ENCODE assay signal across 11 mouse cellular contexts in genomic region chr1:190690528-190691262, GRCm38 (mm10).
A peak's percentile ranks its signal among the peaks of the same experiment; 100 is the strongest.
DNase-seq lines count a peak whose midpoint lies in the region; ATAC-seq and TF ChIP-seq lines count a peak whose summit lies in the region.
"Had no signal": no experiment of that assay in that cellular context is flagged by ENCODE, and none has a peak within 500 bp of the region (broad histone marks: within the 10 kb centered on the region; RNA-seq: fewer than 3 reads in every experiment).

No protein-coding gene starts in this region.

- no peaks in the 10 kb centered on the region for H3K27me3 ChIP-seq in hindbrain, embryonic 13.5 days
- H3K27me3 ChIP-seq in hindbrain, embryonic 14.5 days (ENCODE audit: control insufficient read depth, insufficient read depth, low read length), result no peaks in the 10 kb centered on the region
- peaks cover 37% of the 10 kb centered on the region for H3K27me3 ChIP-seq in E14TG2a.4 (ENCODE audit: insufficient read depth, low read length)
- H3K27me3 ChIP-seq: limb, embryonic 13.5 days had no signal

- H3K9me3 ChIP-seq in hindbrain, embryonic 13.5 days, result no peaks in the 10 kb centered on the region
- H3K9me3 ChIP-seq in hindbrain, embryonic 14.5 days (ENCODE audit: control insufficient read depth, low read length), result no peaks in the 10 kb centered on the region
- H3K9me3 ChIP-seq in E14TG2a.4 (ENCODE audit: low read length), result no peaks in the 10 kb centered on the region
- H3K9me3 ChIP-seq: limb, embryonic 13.5 days had no signal

- no peak for ATAC-seq in hindbrain, embryonic 13.5 days (ENCODE audit: low FRiP score)
- ATAC-seq in hindbrain, embryonic 14.5 days (ENCODE audit: low FRiP score), result no peak

- H3K4me2 ChIP-seq in hindbrain, embryonic 13.5 days, result no peak overlapping the region
- H3K4me2 ChIP-seq in hindbrain, embryonic 14.5 days (replicated peaks), result no peak overlapping the region
- H3K4me2 ChIP-seq: limb, embryonic 13.5 days had no signal

- H3K4me1 ChIP-seq in hindbrain, embryonic 13.5 days (replicated peaks), result peaks cover 12% of the 10 kb centered on the region; the same call in 1 of the 2 replicates
- 0 out of 2 replicates have a peak, but pooled peaks cover 4% of the 10 kb centered on the region for H3K4me1 ChIP-seq in hindbrain, embryonic 14.5 days (replicated peaks; ENCODE audit: control insufficient read depth, insufficient read depth, low read length)
- peaks cover 25% of the 10 kb centered on the region for H3K4me1 ChIP-seq in E14TG2a.4 (replicated peaks; ENCODE audit: low read depth, low read length)
- H3K4me1 ChIP-seq: limb, embryonic 13.5 days had no signal

- no peaks in the 10 kb centered on the region for H3K36me3 ChIP-seq in hindbrain, embryonic 13.5 days
- no peaks in the 10 kb centered on the region for H3K36me3 ChIP-seq in hindbrain, embryonic 14.5 days (replicated peaks; ENCODE audit: control insufficient read depth, insufficient read depth)
- H3K36me3 ChIP-seq in E14TG2a.4 (ENCODE audit: insufficient read depth, low read length), result no peaks in the 10 kb centered on the region
- H3K36me3 ChIP-seq: limb, embryonic 13.5 days had no signal

- H3K27ac ChIP-seq in hindbrain, embryonic 13.5 days, result 0 out of 2 replicates have a peak overlapping the region, but pooled peaks have one; percentile 20
- no peak overlapping the region for H3K27ac ChIP-seq in hindbrain, embryonic 14.5 days
- H3K27ac ChIP-seq: limb, embryonic 13.5 days had no signal

- no peak overlapping the region for H3K4me3 ChIP-seq in hindbrain, embryonic 13.5 days
- H3K4me3 ChIP-seq in hindbrain, embryonic 14.5 days (replicated peaks; ENCODE audit: low read length), result no peak overlapping the region
- H3K4me3 ChIP-seq in E14TG2a.4 (replicated peaks; ENCODE audit: low read length), result peak overlapping the region; percentile 72
- H3K4me3 ChIP-seq: limb, embryonic 13.5 days had no signal

- TF ChIP-seq CTCF in E14TG2a.4 (conservative IDR thresholded peaks at IDR 0.05; ENCODE audit: low read length), result no peak

- DNase-seq in adrenal gland, adult 2 months, result peak; percentile 60
- DNase-seq in adrenal gland, adult 8-10 months, result no peak
- no peak for DNase-seq in hindbrain, embryonic 14.5 days (ENCODE audit: low spot score)
- DNase-seq in left cerebral cortex, postnatal 25 days (ENCODE audit: low spot score in 2 of 2), result peak; percentile 31 to 44
- no peak for DNase-seq in thymus, adult 18-20 months
- DNase-seq in c-Kit-positive CD71-positive TER-119-positive erythroid progenitor cells, embryonic 14.5 days (ENCODE audit: low spot score), result no peak
- DNase-seq: cerebellum, adult 8-10 months; kidney, adult 2 months had no signal

- H3K9ac ChIP-seq in hindbrain, embryonic 13.5 days, result no peak overlapping the region
- H3K9ac ChIP-seq in hindbrain, embryonic 14.5 days, result no peak overlapping the region
- H3K9ac ChIP-seq: limb, embryonic 13.5 days had no signal

- WGBS in hindbrain, embryonic 13.5 days, result 76% methylated on average over 29 of the region's 29 CpGs
- WGBS in hindbrain, embryonic 14.5 days, result 72% methylated on average over 29 of the region's 29 CpGs

- intact Hi-C loops in left cerebral cortex, postnatal 25 days (cut with DNase I), result loop anchor here (5.0 to 10.0 kb wide), 2 partner anchors 263 to 646 kb away; no protein-coding TSS in a partner anchor

Comparison
In these comparisons a context has a peak if more than half of its experiments do, and no peak if none do; other contexts are left out.
1. DNase-seq: peak in adrenal gland, adult 2 months (single experiment) and left cerebral cortex, postnatal 25 days (2 of 2); none in adrenal gland, adult 8-10 months (single experiment), hindbrain, embryonic 14.5 days (single experiment), thymus, adult 18-20 months (0 of 2) and c-Kit-positive CD71-positive TER-119-positive erythroid progenitor cells, embryonic 14.5 days (single experiment).